Mouse (Mus musculus): ENCODE results near the gene Gm10203. TPM values are rescaled to one million over a fixed set of nuclear protein-coding genes. Genes with fewer than 3 reads are reported as not detected.
"Not testable (repeated sequence)": the region's sequence is repeated elsewhere in the genome, so short reads cannot be mapped to it uniquely, and the experiment has no call there.

The Gm10203 gene
- polyA plus RNA-seq (2012; rRNA removed), result not detected in 2 replicates

DNA sequence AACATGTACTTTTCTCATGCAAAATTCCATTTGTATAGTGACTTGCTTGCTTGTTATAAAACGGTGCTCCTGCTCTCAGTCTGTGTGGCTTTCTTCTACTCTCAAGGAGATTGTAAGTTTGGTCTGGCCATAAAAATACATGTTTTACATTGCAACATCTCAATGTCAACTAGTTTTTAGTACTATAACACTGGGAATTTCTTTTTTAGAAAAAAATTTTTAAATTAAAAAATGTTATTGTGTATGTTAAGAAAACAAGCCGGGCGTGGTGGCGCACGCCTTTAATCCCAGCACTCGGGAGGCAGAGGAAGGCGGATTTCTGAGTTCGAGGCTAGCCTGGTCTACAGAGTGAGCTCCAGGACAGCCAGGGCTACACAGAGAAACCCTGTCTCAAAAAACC lies at the start of gene Gm10203:
Gene Gm10203, plus strand, starts transcription at position 301 of the 400 bp plus-strand sequence.
- not testable (repeated sequence) for H3K4me3 ChIP-seq (replicated peaks; ENCODE audit: extremely low read depth, low read depth, low read length); H3K4me1 ChIP-seq (ENCODE audit: control insufficient read depth, insufficient read depth, low read length); DNase-seq
- WGBS, result 83% methylated on average over 8 of the region's 8 CpGs

DNA sequence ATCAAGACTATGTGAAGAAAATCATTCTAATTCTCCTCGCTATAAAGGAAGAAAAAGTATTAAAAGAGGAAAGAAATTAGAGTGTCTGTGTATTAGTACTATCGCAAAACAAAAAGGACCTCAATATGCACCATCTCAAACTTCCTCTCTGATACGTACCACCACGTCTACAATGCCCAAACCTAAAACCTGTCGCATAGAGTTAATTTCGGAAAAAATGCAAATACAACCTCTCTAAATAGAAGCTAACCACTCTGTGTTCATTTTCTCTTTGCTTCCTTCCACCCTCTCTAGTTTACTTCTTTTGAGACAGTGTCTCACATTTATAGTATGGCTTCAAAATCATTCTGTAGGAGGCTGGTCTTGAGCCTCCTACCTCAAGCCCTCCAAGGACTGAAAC lies 37.6 kb upstream of the Gm10203 start:
- no peak for DNase-seq

DNA sequence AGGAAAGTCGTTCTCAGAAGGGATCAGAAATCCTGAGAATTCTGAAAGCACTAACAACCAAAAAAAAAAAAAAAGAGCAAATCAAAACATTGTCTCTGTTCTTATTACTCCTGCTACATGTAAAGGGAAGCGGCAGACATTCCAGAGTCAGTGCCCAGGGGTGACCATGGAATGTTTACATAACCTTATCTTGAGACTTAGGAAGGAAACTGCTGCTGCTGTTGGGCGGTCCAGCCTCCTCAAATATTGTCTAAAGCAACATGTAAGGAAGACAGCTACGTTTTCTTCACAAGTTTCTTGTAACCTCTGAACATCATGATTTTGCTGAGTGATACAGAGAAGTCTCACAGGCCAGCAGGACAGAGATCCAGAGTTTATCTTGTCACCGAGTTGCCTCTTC lies 36.5 kb upstream of the Gm10203 start:
- TF ChIP-seq CTCF (IDR thresholded peaks at IDR 0.05; ENCODE audit: insufficient read depth, low read length), result no peak
- no peak for TF ChIP-seq POLR2A (IDR thresholded peaks at IDR 0.05; ENCODE audit: borderline replicate concordance, extremely low read depth, low read depth, low read length)
- Histone ChIP-seq H3K4me3 (replicated peaks; ENCODE audit: extremely low read depth, low read depth, low read length) (peak overlapping the region; percentile 10), H3K4me1 (ENCODE audit: control insufficient read depth, insufficient read depth, low read length) (peaks cover 7% of the 10 kb centered on the region)
- WGBS, result 17% methylated on average over 5 of the region's 5 CpGs
- peak; percentile 8 for DNase-seq

More for the DNA sequence above, 37.6 kb upstream of the Gm10203 start:
- WGBS, result 87% methylated on average over 6 of the region's 6 CpGs
- TF ChIP-seq CTCF (IDR thresholded peaks at IDR 0.05; ENCODE audit: insufficient read depth, low read length) (no peak), POLR2A (IDR thresholded peaks at IDR 0.05; ENCODE audit: borderline replicate concordance, extremely low read depth, low read depth, low read length) (no peak)
- no peak overlapping the region for H3K4me3 ChIP-seq (replicated peaks; ENCODE audit: extremely low read depth, low read depth, low read length)
- H3K4me1 ChIP-seq (ENCODE audit: control insufficient read depth, insufficient read depth, low read length), result peaks cover 7% of the 10 kb centered on the region

DNA sequence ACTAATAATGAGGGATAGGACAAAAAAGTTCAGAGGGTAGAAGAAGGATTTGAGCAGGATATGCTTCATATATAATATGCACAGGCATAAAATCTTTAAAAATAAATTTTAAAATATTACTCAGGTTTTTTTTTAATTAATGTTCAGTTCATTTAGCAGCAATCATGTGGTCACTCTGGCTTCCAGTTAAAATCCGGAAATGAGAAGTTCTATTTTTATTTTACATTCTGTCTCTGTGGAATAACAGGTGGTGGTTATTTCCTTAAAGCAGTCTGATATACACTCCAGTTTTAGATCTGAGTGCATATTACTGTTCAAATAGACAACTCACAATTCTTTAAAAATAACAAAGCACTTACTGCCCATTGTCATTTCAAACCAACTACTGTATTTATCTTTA lies 35.4 kb upstream of the Gm10203 start:
- WGBS, result 32% methylated on average over 1 of the region's 1 CpGs
- TF ChIP-seq CTCF (IDR thresholded peaks at IDR 0.05; ENCODE audit: insufficient read depth, low read length) (no peak), POLR2A (IDR thresholded peaks at IDR 0.05; ENCODE audit: borderline replicate concordance, extremely low read depth, low read depth, low read length) (no peak)
- Histone ChIP-seq H3K4me3 (replicated peaks; ENCODE audit: extremely low read depth, low read depth, low read length) (no peak overlapping the region), H3K4me1 (ENCODE audit: control insufficient read depth, insufficient read depth, low read length) (peaks cover 9% of the 10 kb centered on the region)
- DNase-seq, result no peak

DNA sequence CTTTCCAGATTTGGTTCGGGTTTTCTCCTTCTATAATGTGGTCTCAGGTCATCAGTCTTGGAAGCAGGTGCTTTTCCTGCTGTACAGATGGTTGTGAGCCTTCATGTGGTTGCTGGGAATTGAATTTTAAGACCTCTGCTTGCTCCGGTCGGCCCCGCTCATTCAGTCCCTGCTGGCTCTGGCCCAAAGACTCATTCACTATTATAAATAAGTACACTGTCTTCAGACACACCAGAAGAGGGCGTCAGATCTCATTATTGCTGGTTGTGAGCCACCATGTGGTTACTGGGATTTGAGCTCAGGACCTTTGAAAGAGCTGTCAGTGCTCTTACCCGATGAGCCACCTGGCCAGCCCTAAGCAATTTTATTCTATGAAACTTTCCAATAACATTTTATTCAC lies 34.6 kb upstream of the Gm10203 start:
- 39% methylated on average over 6 of the region's 6 CpGs for WGBS
- Histone ChIP-seq H3K4me3 (replicated peaks; ENCODE audit: extremely low read depth, low read depth, low read length) (no peak overlapping the region), H3K4me1 (ENCODE audit: control insufficient read depth, insufficient read depth, low read length) (peaks cover 9% of the 10 kb centered on the region)
- DNase-seq, result no peak
- TF ChIP-seq POLR2A (IDR thresholded peaks at IDR 0.05; ENCODE audit: borderline replicate concordance, extremely low read depth, low read depth, low read length) (no peak), CTCF (IDR thresholded peaks at IDR 0.05; ENCODE audit: insufficient read depth, low read length) (no peak)

DNA sequence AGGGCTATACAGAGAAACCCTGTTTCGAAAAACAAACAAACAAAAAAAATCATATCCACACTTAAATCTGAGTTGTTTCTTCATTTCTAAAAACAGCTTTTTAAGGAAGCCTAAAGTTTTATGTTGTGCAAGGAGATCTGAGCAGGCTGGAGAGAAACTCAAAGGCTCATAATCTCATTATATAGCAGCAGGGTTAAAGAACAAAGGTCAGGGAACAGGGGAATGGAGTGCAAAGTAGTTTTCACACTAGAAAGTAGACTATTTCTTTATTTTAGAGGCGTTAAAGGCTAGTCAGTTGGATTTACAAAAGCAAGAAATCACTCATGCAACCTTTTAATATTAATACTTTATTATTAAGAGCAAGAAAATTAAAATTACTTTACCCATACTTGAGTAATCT lies 33.7 kb upstream of the Gm10203 start:
- H3K4me1 ChIP-seq (ENCODE audit: control insufficient read depth, insufficient read depth, low read length), result peaks cover 9% of the 10 kb centered on the region
- 84% methylated on average over 2 of the region's 2 CpGs for WGBS
- no peak overlapping the region for H3K4me3 ChIP-seq (replicated peaks; ENCODE audit: extremely low read depth, low read depth, low read length)
- no peak for TF ChIP-seq POLR2A (IDR thresholded peaks at IDR 0.05; ENCODE audit: borderline replicate concordance, extremely low read depth, low read depth, low read length)
- no peak for TF ChIP-seq CTCF (IDR thresholded peaks at IDR 0.05; ENCODE audit: insufficient read depth, low read length)
- DNase-seq, result no peak

DNA sequence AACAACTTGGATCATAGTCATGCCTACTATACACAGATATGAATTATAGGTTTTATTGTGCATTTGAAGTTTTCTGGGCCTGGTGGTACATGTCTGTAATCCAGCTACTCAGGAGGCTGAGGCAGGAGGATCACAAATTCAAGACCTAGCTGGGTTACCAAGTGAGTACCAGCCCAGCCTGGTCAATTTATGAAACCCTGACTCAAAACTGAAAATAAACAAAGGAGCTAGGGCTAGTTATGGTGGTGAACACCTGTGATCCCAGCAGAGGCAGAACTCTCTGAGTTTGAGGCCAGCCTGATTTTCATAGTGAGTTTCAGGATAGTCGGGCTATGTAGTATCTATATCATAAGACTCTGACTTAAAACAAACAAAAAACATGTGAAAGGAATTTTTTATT lies 32.7 kb upstream of the Gm10203 start:
- Histone ChIP-seq H3K4me1 (ENCODE audit: control insufficient read depth, insufficient read depth, low read length) (peaks cover 8% of the 10 kb centered on the region), H3K4me3 (replicated peaks; ENCODE audit: extremely low read depth, low read depth, low read length) (no peak overlapping the region)
- WGBS, result 85% methylated on average over 1 of the region's 1 CpGs
- TF ChIP-seq CTCF (IDR thresholded peaks at IDR 0.05; ENCODE audit: insufficient read depth, low read length) (no peak), POLR2A (IDR thresholded peaks at IDR 0.05; ENCODE audit: borderline replicate concordance, extremely low read depth, low read depth, low read length) (no peak)
- DNase-seq, result no peak

- TF ChIP-seq CTCF (IDR thresholded peaks at IDR 0.05; ENCODE audit: insufficient read depth, low read length) (no peak), POLR2A (IDR thresholded peaks at IDR 0.05; ENCODE audit: borderline replicate concordance, extremely low read depth, low read depth, low read length) (no peak)
- H3K4me1 ChIP-seq (ENCODE audit: control insufficient read depth, insufficient read depth, low read length), result peaks cover 2% of the 10 kb centered on the region; the same call in 1 of the 2 replicates
- DNase-seq, result no peak
- H3K4me3 ChIP-seq (replicated peaks; ENCODE audit: extremely low read depth, low read depth, low read length), result no peak overlapping the region
Observed at GRCm38 (mm10) chr6:149098993-149099392, 31.0 kb upstream of the Gm10203 start.

DNA sequence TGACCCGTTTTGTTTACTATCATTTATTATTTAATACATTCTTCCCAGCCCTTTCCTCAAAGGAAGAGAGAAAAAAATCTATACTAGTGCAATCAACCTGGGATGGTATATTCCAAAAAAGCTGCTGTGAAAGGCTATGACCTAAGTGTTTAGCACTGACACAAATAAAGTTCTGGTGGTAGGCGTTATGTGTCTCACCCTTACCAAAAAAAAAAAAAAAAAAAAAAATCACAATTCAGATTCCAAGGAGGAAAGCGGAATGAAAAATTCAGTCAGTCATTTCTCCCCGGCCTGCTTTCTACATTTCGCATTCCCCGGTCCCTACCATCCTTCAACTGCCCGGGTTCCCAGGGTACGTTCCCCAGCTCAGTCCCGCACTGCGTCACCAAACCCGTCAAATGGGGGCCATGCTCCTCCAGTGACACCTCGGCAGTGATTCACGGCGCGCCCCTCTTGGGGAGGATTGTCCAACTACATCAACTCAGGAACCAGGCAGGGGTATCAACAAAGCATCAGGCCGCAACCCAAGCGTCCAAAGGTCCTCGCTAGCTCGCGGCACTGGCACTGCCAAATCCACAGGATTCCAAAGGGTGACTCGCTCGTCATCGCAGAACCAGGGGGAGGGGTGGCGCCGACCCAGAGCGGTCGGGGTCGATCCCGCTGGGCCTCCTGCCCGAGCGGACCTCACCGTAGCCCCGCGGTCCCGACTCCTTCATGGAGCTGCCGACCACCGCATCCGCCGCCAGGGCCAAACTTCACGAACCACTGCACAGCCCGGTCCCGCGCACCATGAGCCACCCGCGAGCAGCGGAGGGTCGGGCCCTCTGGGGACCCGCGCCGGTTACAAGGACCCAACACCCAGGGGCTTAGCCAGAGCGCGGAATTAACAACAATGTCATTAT lies 29.5 kb upstream of the Gm10203 start:
- peak overlapping the region; percentile 96 for H3K4me3 ChIP-seq (replicated peaks; ENCODE audit: extremely low read depth, low read depth, low read length)
- 3% methylated on average over 52 of the region's 52 CpGs for WGBS
- peaks cover 2% of the 10 kb centered on the region; the same call in 1 of the 2 replicates for H3K4me1 ChIP-seq (ENCODE audit: control insufficient read depth, insufficient read depth, low read length)
- TF ChIP-seq CTCF (IDR thresholded peaks at IDR 0.05; ENCODE audit: insufficient read depth, low read length) (no peak), POLR2A (IDR thresholded peaks at IDR 0.05; ENCODE audit: borderline replicate concordance, extremely low read depth, low read depth, low read length) (0 out of 2 replicates have a peak, but pooled peaks have one; percentile 14)
- DNase-seq, result peak; percentile 61
